Comparison of ENCODE assay signal across 8 mouse cellular contexts in the genomic region with DNA sequence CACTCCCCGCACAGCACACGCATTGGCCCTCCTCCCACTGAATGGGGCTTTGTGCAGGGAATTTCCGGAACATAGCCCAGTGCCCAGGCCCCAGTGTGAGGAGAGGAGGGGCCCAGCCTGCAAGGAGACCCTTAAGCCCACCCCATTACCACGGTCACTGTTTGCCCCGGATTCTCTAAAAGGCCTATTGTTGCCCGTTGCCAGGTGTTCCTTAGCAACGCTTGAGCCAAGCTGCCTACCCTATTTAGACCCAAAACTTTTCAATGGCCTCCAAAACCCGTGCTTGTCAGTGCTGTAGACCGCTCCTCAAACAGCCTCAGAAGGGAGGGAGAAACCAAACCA. TPM values are rescaled to one million over a fixed set of nuclear protein-coding genes. Genes with fewer than 3 reads are reported as not detected.
DNase-seq lines count a peak whose midpoint lies in the region; ATAC-seq lines count a peak whose summit lies in the region.

No protein-coding gene starts in this region.

- DNase-seq in heart, postnatal 36 days, result no peak
- peak; percentile 9 for DNase-seq in layer of hippocampus, adult 9-10 months (ENCODE audit: low spot score)
- DNase-seq in spleen, adult 18-20 months, result no peak
- no peak for DNase-seq in adrenal gland, postnatal 14 days

- H3K27me3 ChIP-seq in heart, embryonic 12.5 days (replicated peaks), result no peaks in the 10 kb centered on the region
- no peaks in the 10 kb centered on the region for H3K27me3 ChIP-seq in embryonic facial prominence, embryonic 15.5 days
- H3K27me3 ChIP-seq in midbrain, embryonic 15.5 days (replicated peaks), result no peaks in the 10 kb centered on the region

- H3K4me1 ChIP-seq in heart, embryonic 12.5 days (replicated peaks), result no peaks in the 10 kb centered on the region
- H3K4me1 ChIP-seq in embryonic facial prominence, embryonic 15.5 days, result 0 out of 2 replicates have a peak, but pooled peaks cover 4% of the 10 kb centered on the region
- H3K4me1 ChIP-seq in midbrain, embryonic 15.5 days, result peaks cover 11% of the 10 kb centered on the region; the same call in 1 of the 2 replicates

- H3K36me3 ChIP-seq in heart, embryonic 12.5 days, result no peaks in the 10 kb centered on the region
- no peaks in the 10 kb centered on the region for H3K36me3 ChIP-seq in embryonic facial prominence, embryonic 15.5 days
- H3K36me3 ChIP-seq in midbrain, embryonic 15.5 days (replicated peaks), result no peaks in the 10 kb centered on the region

- no peak overlapping the region for H3K27ac ChIP-seq in heart, embryonic 12.5 days (ENCODE audit: poor library complexity, severe bottlenecking)
- no peak overlapping the region for H3K27ac ChIP-seq in embryonic facial prominence, embryonic 15.5 days (replicated peaks)
- peak overlapping the region; percentile 49; the same call in 1 of the 2 replicates for H3K27ac ChIP-seq in midbrain, embryonic 15.5 days

- intact Hi-C loops in heart, postnatal 36 days (cut with DNase I), result no loop called here

- 6% methylated on average over 9 of the region's 9 CpGs for WGBS in heart, embryonic 12.5 days
- WGBS in embryonic facial prominence, embryonic 15.5 days, result under 1% methylated on average over 9 of the region's 9 CpGs
- under 1% methylated on average over 9 of the region's 9 CpGs for WGBS in midbrain, embryonic 15.5 days

- peak overlapping the region; percentile 52 for H3K4me2 ChIP-seq in heart, embryonic 12.5 days
- peak overlapping the region; percentile 35 for H3K4me2 ChIP-seq in embryonic facial prominence, embryonic 15.5 days (replicated peaks)
- peak overlapping the region; percentile 39 for H3K4me2 ChIP-seq in midbrain, embryonic 15.5 days

- ATAC-seq in heart, embryonic 12.5 days (ENCODE audit: insufficient number of reproducible peaks, low FRiP score), result no peak
- no peak for ATAC-seq in embryonic facial prominence, embryonic 15.5 days (ENCODE audit: insufficient number of reproducible peaks, low FRiP score, low TSS enrichment, low read depth)
- peak; percentile 97 for ATAC-seq in midbrain, embryonic 15.5 days (replicated peaks)
- ATAC-seq in inflammation-experienced regulatory T-cells, adult 6 months, result no peak

- no peak overlapping the region for H3K9ac ChIP-seq in heart, embryonic 12.5 days
- no peak overlapping the region for H3K9ac ChIP-seq in embryonic facial prominence, embryonic 15.5 days
- H3K9ac ChIP-seq in midbrain, embryonic 15.5 days, result no peak overlapping the region

- H3K4me3 ChIP-seq in heart, embryonic 12.5 days, result no peak overlapping the region
- no peak overlapping the region; the same call in 1 of the 2 replicates for H3K4me3 ChIP-seq in embryonic facial prominence, embryonic 15.5 days (replicated peaks)
- H3K4me3 ChIP-seq in midbrain, embryonic 15.5 days, result peak overlapping the region; percentile 6; the same call in 1 of the 2 replicates

- no peaks in the 10 kb centered on the region for H3K9me3 ChIP-seq in heart, embryonic 12.5 days (replicated peaks)
- no peaks in the 10 kb centered on the region for H3K9me3 ChIP-seq in embryonic facial prominence, embryonic 15.5 days (replicated peaks)
- H3K9me3 ChIP-seq in midbrain, embryonic 15.5 days, result no peaks in the 10 kb centered on the region

RNA-seq across cellular contexts. Expression of a gene that starts 45.7 kb away (rescaled TPM):
- polyA plus RNA-seq in heart, embryonic 12.5 days (2016; fragmentation: Nextera tagmentation; extraction: Ambion mirVana), result 0.19 TPM in 1 of 2 replicates, not detected in the other
- not detected for total RNA-seq in heart, postnatal 36 days (2021)
- polyA plus RNA-seq in embryonic facial prominence, embryonic 15.5 days (2015; fragmentation: Nextera tagmentation; extraction: Ambion mirVana), result 1.9 TPM in 2 replicates
- 12.6 and 15.6 TPM in 2 replicates for polyA plus RNA-seq in midbrain, embryonic 15.5 days (2015; fragmentation: Nextera tagmentation; extraction: Ambion mirVana)
- not detected for polyA plus RNA-seq in inflammation-experienced regulatory T-cells, adult 6 months (2017; shearing (Covaris generic))
- total RNA-seq in adrenal gland, postnatal 14 days (2021), result 2.3 TPM in 2 replicates
